Mouse (Mus musculus) heart, postnatal 10 days (tissue): ENCODE results near the gene Map3k11. TPM values are rescaled to one million over a fixed set of nuclear protein-coding genes. Genes with fewer than 3 reads are reported as not detected.

Experiments used
- DNase-seq, 2 experiments: peaks; one replicate each; pipeline ENCODE4 v3.0.0; 2021
- intact Hi-C: fragments of 180-260 bp; cut with DNase I; formaldehyde crosslinking; loops from one replicate; pipeline ENCODE4 v1.15.1; 2025
- total RNA-seq, 2 experiments: library from RNA; stranded (reverse); gene quantifications; 2 replicates each; pipeline ENCODE4 v1.2.3; 2021

Gene Map3k11
- total RNA-seq, 2 experiments from 2014 or later, result 41.3 to 47.8 TPM

GRCm38 (mm10) chr19:5728631-5729443 is 40.3 kb downstream of the Map3k11 start:
- intact Hi-C loops, result loop anchor here (1.0 to 5.0 kb wide), 3 partner anchors 18 to 82 kb away; partner anchors contain the start of gene Scyl1
- DNase-seq, result peak; percentile 75 to 78

GRCm38 (mm10) chr19:5729444-5729815 is 40.9 kb downstream of the Map3k11 start, which contains the start of gene Fam89b:
Fam89b (minus strand) TSS chr19:5729653.
- intact Hi-C loops, result loop anchor here (2.0 to 5.0 kb wide), 2 partner anchors 41 to 82 kb away; partner anchors contain the start of gene Scyl1
- DNase-seq, result peak; percentile 92 to 95

GRCm38 (mm10) chr19:5730314-5731186 is 42.0 kb downstream of the Map3k11 start:
- DNase-seq, result peak in 1 of 2 experiments; percentile 46

GRCm38 (mm10) chr19:5731264-5731978 is 42.9 kb downstream of the Map3k11 start:
- intact Hi-C loops, result no loop called here
- peak; percentile 94 to 95 for DNase-seq

More at GRCm38 (mm10) chr19:5730314-5731186, 42.0 kb downstream of the Map3k11 start:
- intact Hi-C loops, result no loop called here

GRCm38 (mm10) chr19:5734325-5734724 is 45.8 kb downstream of the Map3k11 start:
- intact Hi-C loops, result no loop called here
- no peak for DNase-seq

GRCm38 (mm10) chr19:5739446-5739845 is 50.9 kb downstream of the Map3k11 start:
- intact Hi-C loops, result no loop called here
- no peak for DNase-seq

- intact Hi-C loops, result no loop called here
- DNase-seq, result peak; percentile 87 to 90
These were observed 52.1 kb downstream of the Map3k11 start, which contains the start of gene Ltbp3 for GRCm38 (mm10) chr19:5740320-5741317. Ltbp3 (plus strand) TSS chr19:5740904.

- intact Hi-C loops, result no loop called here
These were observed 53.2 kb downstream of the Map3k11 start for GRCm38 (mm10) chr19:5741641-5742240.

GRCm38 (mm10) chr19:5742241-5742641 is 53.7 kb downstream of the Map3k11 start:
- intact Hi-C loops, result no loop called here
- no peak for DNase-seq

More at GRCm38 (mm10) chr19:5741641-5742240, 53.2 kb downstream of the Map3k11 start:
- DNase-seq, result peak; percentile 91 to 92

- intact Hi-C loops, result no loop called here
- DNase-seq, result peak in 1 of 2 experiments; percentile 37
These were observed 55.0 kb downstream of the Map3k11 start for GRCm38 (mm10) chr19:5743576-5743975.

- no peak for DNase-seq
These were observed 57.5 kb downstream of the Map3k11 start for GRCm38 (mm10) chr19:5745756-5746710.

GRCm38 (mm10) chr19:5746907-5747363 is 58.4 kb downstream of the Map3k11 start:
- intact Hi-C loops, result no loop called here
- no peak for DNase-seq

More at GRCm38 (mm10) chr19:5745756-5746710, 57.5 kb downstream of the Map3k11 start:
- intact Hi-C loops, result no loop called here

GRCm38 (mm10) chr19:5749476-5749875 is 60.9 kb downstream of the Map3k11 start:
- no peak for DNase-seq
- intact Hi-C loops, result no loop called here

- intact Hi-C loops, result no loop called here
- no peak for DNase-seq
These were observed 62.4 kb downstream of the Map3k11 start for GRCm38 (mm10) chr19:5750951-5751350.

GRCm38 (mm10) chr19:5751742-5752141 is 63.2 kb downstream of the Map3k11 start:
- DNase-seq, result peak in 1 of 2 experiments; percentile 53
- intact Hi-C loops, result no loop called here
